In the genomic region with DNA sequence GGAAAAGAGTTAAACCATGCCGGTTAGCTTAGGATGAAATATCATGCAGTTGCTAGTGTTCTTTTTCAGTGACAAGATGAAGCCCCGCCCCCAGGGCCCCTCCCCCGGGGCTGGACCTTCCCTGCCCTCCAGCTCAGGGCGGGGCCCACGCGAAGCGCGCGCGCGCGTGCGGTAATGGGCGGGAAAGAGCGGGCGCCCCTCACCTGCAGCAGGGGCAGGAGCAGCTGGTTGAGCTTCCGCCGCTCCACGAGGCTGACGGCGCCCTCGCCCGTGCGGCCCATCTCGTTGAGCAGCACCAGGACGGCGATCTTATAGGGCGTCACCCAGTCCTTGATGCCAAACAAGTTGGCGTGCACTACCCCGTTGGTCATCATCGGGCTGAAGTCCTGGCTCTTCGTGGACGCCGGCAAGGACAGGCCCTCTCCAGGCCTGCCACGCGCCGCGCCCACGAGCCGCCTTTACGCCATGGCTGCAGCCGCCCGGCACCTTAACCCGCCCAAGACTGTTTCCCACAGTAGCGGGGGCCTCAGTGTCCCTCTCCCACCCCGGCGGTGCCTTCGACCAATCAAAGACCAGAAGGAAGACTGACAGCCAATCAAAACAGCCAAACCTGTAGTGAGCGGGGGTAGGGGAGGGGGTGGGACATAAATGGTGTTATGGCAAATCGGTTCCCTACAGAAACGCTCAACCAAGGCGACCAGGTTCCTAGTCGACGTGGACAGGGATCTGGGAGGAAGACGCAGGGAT, we compare ENCODE assay signal across 8 mouse cellular contexts. TPM values are rescaled to one million over a fixed set of nuclear protein-coding genes. Genes with fewer than 3 reads are reported as not detected.
DNase-seq lines count a peak whose midpoint lies in the region; ATAC-seq lines count a peak whose summit lies in the region.

A gene (minus strand): TSS at position 563 of the 747 bp plus-strand sequence.

- peaks cover 38% of the 10 kb centered on the region for H3K36me3 ChIP-seq in intestine, embryonic 14.5 days (ENCODE audit: control insufficient read depth, insufficient read depth, low read length)

- under 1% methylated on average over 55 of the region's 55 CpGs for WGBS in intestine, embryonic 14.5 days

- DNase-seq in adrenal gland, adult 18-20 months (ENCODE audit: low spot score in 2 of 2) = peak; percentile 86 to 90
- peak; percentile 95 for DNase-seq in embryo, embryonic 11 days
- peak; percentile 95 for DNase-seq in gastrocnemius, postnatal 25 days
- DNase-seq in intestine, embryonic 14.5 days (ENCODE audit: low spot score) = peak; percentile 97
- peak; percentile 90 to 96 for DNase-seq in left cerebral cortex, postnatal 14 days (ENCODE audit: low spot score in 2 of 2)
- DNase-seq in mesoderm, embryonic 11.5 days (ENCODE audit: low read depth, low spot score) = peak; percentile 98
- peak; percentile 85 to 91 for DNase-seq in right cerebral cortex, postnatal 36 days (ENCODE audit: low spot score in 2 of 2)
- peak; percentile 98 for DNase-seq in yolk sac, embryonic 10.5 days (ENCODE audit: low spot score)

- peak within 1 kb of the TSS; percentile 80 for H3K9ac ChIP-seq in intestine, embryonic 14.5 days (ENCODE audit: low read length)

- ATAC-seq in intestine, embryonic 14.5 days (replicated peaks; ENCODE audit: low FRiP score, low TSS enrichment, low read depth) = peak; percentile 100

- H3K4me2 ChIP-seq in intestine, embryonic 14.5 days (ENCODE audit: low read length) = peak within 1 kb of the TSS; percentile 57

- intact Hi-C loops in left cerebral cortex, postnatal 14 days (cut with DNase I) = loop anchor here (5.0 kb wide), 1 partner anchor 61 kb away; no protein-coding TSS in a partner anchor

- H3K27me3 ChIP-seq in intestine, embryonic 14.5 days (replicated peaks; ENCODE audit: control insufficient read depth, insufficient read depth, low read length) = no peaks in the 10 kb centered on the region

- H3K27ac ChIP-seq in intestine, embryonic 14.5 days (ENCODE audit: low read depth) = peak within 1 kb of the TSS; percentile 95

- H3K4me3 ChIP-seq in intestine, embryonic 14.5 days (ENCODE audit: low read depth, low read length) = peak within 1 kb of the TSS; percentile 77

- peaks cover 9% of the 10 kb centered on the region for H3K4me1 ChIP-seq in intestine, embryonic 14.5 days (replicated peaks; ENCODE audit: control insufficient read depth, insufficient read depth, low read length)

- H3K9me3 ChIP-seq in intestine, embryonic 14.5 days (ENCODE audit: control insufficient read depth, low read length) = no peaks in the 10 kb centered on the region

RNA-seq across cellular contexts. Expression of the gene that starts here (rescaled TPM):
- 100 to 1,000 TPM; 148 to 156 TPM for total RNA-seq in adrenal gland, adult 18-20 months (2021)
- total RNA-seq in gastrocnemius, postnatal 25 days (2021) = 100 to 1,000 TPM; 247 to 262 TPM
- polyA plus RNA-seq in intestine, embryonic 14.5 days (2014; fragmentation: Nextera tagmentation; extraction: Ambion mirVana) = 448 and 490 TPM in 2 replicates
- 100 to 1,000 TPM; 239 to 248 TPM for total RNA-seq in left cerebral cortex, postnatal 14 days (2021)

Comparison
In these comparisons a context has a peak if more than half of its experiments do, and no peak if none do; other contexts are left out.
1. Peak in every context shown above with its lines: DNase-seq, ATAC-seq, H3K4me3 ChIP-seq and H3K27ac ChIP-seq.